Comparison of ENCODE assay signal across 24 mouse cellular contexts in genomic region chr6:89245506-89245905, GRCm38 (mm10).
DNase-seq lines count a peak whose midpoint lies in the region; ATAC-seq and TF ChIP-seq lines count a peak whose summit lies in the region.
"Had no signal": no experiment of that assay in that cellular context is flagged by ENCODE, and none has a peak within 500 bp of the region (broad histone marks: within the 10 kb centered on the region; RNA-seq: fewer than 3 reads in every experiment).

No protein-coding gene starts in this region.

- no peak for TF ChIP-seq POLR2A in CH12.LX (IDR thresholded peaks at IDR 0.05; ENCODE audit: low read depth, low read length)

- TF ChIP-seq RAD21 in CH12.LX (IDR thresholded peaks at IDR 0.05; ENCODE audit: low read depth, low read length), result peak; percentile 24

- TF ChIP-seq CTCF in layer of hippocampus, adult 2 months (conservative IDR thresholded peaks at IDR 0.05), result peak; percentile 16; the same call in 1 of the 2 replicates
- TF ChIP-seq CTCF in CH12.LX (conservative IDR thresholded peaks at IDR 0.05 in 1 of 2, IDR thresholded peaks at IDR 0.05 in 1 of 2; ENCODE audit: low read depth in 2 of 2, low read length in 2 of 2), result peak in 1 of 2 experiments; percentile 18; a peak in 1 of 4 replicates

- in situ Hi-C loops in CH12.LX (cut with MboI; ENCODE audit: low pct_ligation_motif_present, low pct_unique_long_range_greater_than_20kb, low sequenced_read_pairs), result loop anchor here (25.0 kb wide), 1 partner anchor 108 kb away; no protein-coding TSS in a partner anchor

- no peak overlapping the region for H3K9ac ChIP-seq in CH12.LX (ENCODE audit: insufficient read depth, low read depth)
- H3K9ac ChIP-seq in hindbrain, embryonic 13.5 days, result no peak overlapping the region
- H3K9ac ChIP-seq: heart, embryonic 12.5 days; limb, embryonic 13.5 days; liver, embryonic 15.5 days had no signal

- peaks cover 8% of the 10 kb centered on the region for H3K9me3 ChIP-seq in CH12.LX (replicated peaks; ENCODE audit: low read length)
- H3K9me3 ChIP-seq in hindbrain, embryonic 13.5 days, result no peaks in the 10 kb centered on the region
- H3K9me3 ChIP-seq: embryonic facial prominence, embryonic 10.5 days; heart, embryonic 12.5 days; limb, embryonic 13.5 days; liver, embryonic 15.5 days had no signal

- WGBS in hindbrain, embryonic 13.5 days, result 29% methylated on average over 8 of the region's 8 CpGs

- H3K27ac ChIP-seq in layer of hippocampus, adult 2 months, result no peak overlapping the region
- no peak overlapping the region for H3K27ac ChIP-seq in CH12.LX (ENCODE audit: insufficient read depth, low read depth)
- H3K27ac ChIP-seq in hindbrain, embryonic 13.5 days, result peak overlapping the region; percentile 23; the same call in 1 of the 2 replicates
- H3K27ac ChIP-seq: embryonic facial prominence, embryonic 10.5 days; limb, embryonic 13.5 days; liver, embryonic 15.5 days; stomach, postnatal 0 days had no signal

- H3K79me2 ChIP-seq in CH12.LX (replicated peaks; ENCODE audit: control insufficient read depth, extremely low read depth, insufficient read depth, poor library complexity, severe bottlenecking), result no peaks in the 10 kb centered on the region

- H3K4me3 ChIP-seq in layer of hippocampus, adult 2 months, result no peak overlapping the region
- H3K4me3 ChIP-seq in CH12.LX (replicated peaks in 1 of 3; ENCODE audit: low read depth in 2 of 3, low read length in 2 of 3, poor library complexity in 1 of 3), result no peak overlapping the region
- H3K4me3 ChIP-seq in hindbrain, embryonic 13.5 days, result no peak overlapping the region
- H3K4me3 ChIP-seq: embryonic facial prominence, embryonic 10.5 days; heart, embryonic 12.5 days; limb, embryonic 13.5 days; liver, embryonic 15.5 days had no signal

- no peaks in the 10 kb centered on the region for H3K36me3 ChIP-seq in CH12.LX (replicated peaks in 1 of 2; ENCODE audit: control insufficient read depth in 1 of 2, insufficient read depth in 1 of 2, low read length in 1 of 2)
- no peaks in the 10 kb centered on the region for H3K36me3 ChIP-seq in hindbrain, embryonic 13.5 days
- H3K36me3 ChIP-seq: embryonic facial prominence, embryonic 10.5 days; heart, embryonic 12.5 days; limb, embryonic 13.5 days; liver, embryonic 15.5 days had no signal

- peaks cover 4% of the 10 kb centered on the region for H3K27me3 ChIP-seq in CH12.LX (replicated peaks)
- H3K27me3 ChIP-seq in hindbrain, embryonic 13.5 days, result no peaks in the 10 kb centered on the region
- H3K27me3 ChIP-seq: liver, embryonic 15.5 days had no signal

- no peak for TF ChIP-seq EP300 in CH12.LX (IDR thresholded peaks at IDR 0.05; ENCODE audit: low read length)

- no peak overlapping the region for H3K4me2 ChIP-seq in CH12.LX (ENCODE audit: insufficient read depth, low read depth, poor library complexity, severe bottlenecking)
- H3K4me2 ChIP-seq in hindbrain, embryonic 13.5 days, result no peak overlapping the region
- H3K4me2 ChIP-seq: heart, embryonic 12.5 days; limb, embryonic 13.5 days; liver, embryonic 15.5 days had no signal

- H3K4me1 ChIP-seq in CH12.LX (ENCODE audit: control insufficient read depth in 1 of 2, insufficient read depth in 2 of 2), result peaks cover 0 to 10% of the 10 kb centered on the region in 2 experiments; a peak in 3 of 4 replicates
- peaks cover 29% of the 10 kb centered on the region for H3K4me1 ChIP-seq in hindbrain, embryonic 13.5 days (replicated peaks)
- H3K4me1 ChIP-seq: heart, embryonic 12.5 days; limb, embryonic 13.5 days; liver, embryonic 15.5 days had no signal

- dilution Hi-C loops in CH12.LX (cut with MboI; ENCODE audit: extremely low pct_ligation_motif_present, extremely low pct_unique_long_range_greater_than_20kb, low sequenced_read_pairs), result no loop called here

- peak; percentile 18 for DNase-seq in embryo, embryonic 10.5 days (ENCODE audit: low spot score)
- no peak for DNase-seq in embryo, embryonic 9.5 days (ENCODE audit: extremely low spot score)
- no peak for DNase-seq in layer of hippocampus, adult 2 months (ENCODE audit: low spot score in 2 of 2)
- DNase-seq in layer of hippocampus, postnatal 36 days, result no peak
- DNase-seq in CH12.LX (ENCODE audit: extremely low read depth), result no peak
- DNase-seq in kidney, postnatal 4 days, result no peak
- DNase-seq: adrenal gland, postnatal 10 days; cerebellum, adult 11-12 months; cerebellum, postnatal 25 days; heart, postnatal 14 days; kidney, adult 9 months; right cerebral cortex, postnatal 4 days; thymus, postnatal 25 days had no signal

- ATAC-seq in hindbrain, embryonic 13.5 days (ENCODE audit: low FRiP score), result no peak
- no peak for ATAC-seq in megakaryocyte-erythroid progenitor cell, adult 5-6 weeks (replicated peaks; ENCODE audit: low FRiP score, low TSS enrichment, poor library complexity, severe bottlenecking)
- ATAC-seq: activated CD4-positive, CD25-positive, alpha-beta regulatory T cell, adult 4 months; inflammation-experienced regulatory T-cells, adult 6 months; lung, postnatal 0 days; midbrain, embryonic 16.5 days had no signal

TF ChIP-seq in CH12.LX, 34 proteins besides CTCF, POLR2A, EP300 and RAD21:
- TF ChIP-seq SMC3 (IDR thresholded peaks at IDR 0.05; ENCODE audit: low read depth, low read length) (peak; percentile 40), GABPA (IDR thresholded peaks at IDR 0.05; ENCODE audit: insufficient replicate concordance, low read depth, low read length) (no peak), TBP (conservative IDR thresholded peaks at IDR 0.05; ENCODE audit: low read depth, low read length) (no peak)
